Mouse (Mus musculus) adrenal gland, adult 18-20 months (tissue): ENCODE measurements at regions not wholly inside any gene's neighbourhood (a gene's known extent, or its start where the extent isn't known, plus 50 kb on each side); places are given as distances from the start of the nearest gene placed in this dataset.
A peak's percentile ranks its signal among the peaks of the same experiment; 100 is the strongest.

Experiments used
- DNase-seq, 2 experiments: peaks; one replicate each; pipeline ENCODE4 v3.0.0; 2021 to 2022; ENCODE audit warnings: low spot score in 2 of 2

DNA sequence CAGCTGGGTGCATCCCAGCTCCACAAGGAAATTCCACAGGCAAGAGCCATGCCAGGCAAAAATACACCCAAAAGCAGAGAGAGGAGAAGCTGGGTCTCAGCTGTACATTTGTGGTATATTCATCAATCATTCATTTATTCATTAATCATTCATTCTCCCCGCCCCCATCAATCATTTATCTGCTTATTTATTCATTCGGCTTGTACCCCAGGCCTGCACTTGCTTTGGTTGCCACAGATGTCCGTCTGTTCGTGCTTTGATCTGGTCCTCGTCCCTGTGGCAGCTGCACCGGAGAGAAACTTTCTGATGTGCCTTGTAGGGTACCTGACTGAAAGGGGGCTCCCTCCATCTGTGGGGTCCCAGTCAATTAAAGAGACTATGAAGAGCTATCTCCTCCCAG, 87.2 kb upstream of the Pkdcc start:
- DNase-seq: no peak

DNA sequence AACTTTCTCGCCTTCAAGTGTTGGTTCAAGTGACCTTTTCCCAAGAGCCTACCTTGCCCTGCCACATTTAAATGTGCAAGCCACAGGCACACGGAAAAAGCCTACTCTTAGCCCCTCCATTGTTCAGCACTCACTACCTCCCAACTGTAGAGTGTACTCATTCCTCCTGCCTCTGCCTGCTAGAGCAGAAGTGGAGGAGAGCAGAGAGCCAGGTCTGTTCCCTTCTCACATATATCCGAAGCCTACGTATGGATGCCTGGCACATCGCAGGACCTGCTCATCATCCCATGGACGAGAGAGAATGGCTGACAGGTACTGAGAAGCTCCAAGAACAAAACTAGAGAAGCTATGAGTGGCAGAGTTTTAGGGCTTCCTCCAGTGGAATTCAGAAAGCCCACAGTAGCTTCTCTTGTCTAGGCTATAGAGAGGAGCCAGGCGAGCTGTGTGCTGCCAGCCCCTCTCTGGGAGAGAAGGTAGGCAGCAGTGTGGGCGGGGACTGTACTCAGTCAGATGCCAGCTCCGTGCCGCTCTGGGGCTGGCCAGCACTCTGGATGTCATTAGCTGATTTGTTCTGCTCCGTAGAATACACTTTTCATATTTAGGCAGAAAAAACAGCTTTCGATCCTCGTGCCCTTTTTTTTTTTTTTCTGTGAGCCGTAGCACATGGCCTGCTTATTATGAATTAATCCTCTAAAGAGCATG, 86.1 kb upstream of the Pkdcc start:
- DNase-seq: no peak

DNA sequence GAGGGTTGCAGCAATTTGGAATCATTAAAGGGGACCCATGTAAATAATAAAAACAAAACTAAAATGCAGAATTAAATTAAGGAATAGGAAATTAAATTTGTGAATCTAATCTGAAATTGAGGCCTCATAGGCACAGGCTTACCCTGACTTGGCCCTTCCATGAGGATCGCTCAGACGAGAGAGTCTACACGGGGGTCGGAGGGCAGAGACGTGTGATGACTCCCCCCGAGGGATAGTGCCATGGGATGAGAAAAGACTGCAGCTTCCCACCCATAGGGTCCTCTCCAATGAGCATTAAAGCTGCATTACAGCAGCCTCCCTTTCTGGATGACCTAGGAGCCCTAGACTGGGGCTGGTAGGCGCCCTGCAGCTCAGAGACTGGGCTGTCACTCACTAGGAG, 85.4 kb upstream of the Pkdcc start:
- DNase-seq: no peak

DNA sequence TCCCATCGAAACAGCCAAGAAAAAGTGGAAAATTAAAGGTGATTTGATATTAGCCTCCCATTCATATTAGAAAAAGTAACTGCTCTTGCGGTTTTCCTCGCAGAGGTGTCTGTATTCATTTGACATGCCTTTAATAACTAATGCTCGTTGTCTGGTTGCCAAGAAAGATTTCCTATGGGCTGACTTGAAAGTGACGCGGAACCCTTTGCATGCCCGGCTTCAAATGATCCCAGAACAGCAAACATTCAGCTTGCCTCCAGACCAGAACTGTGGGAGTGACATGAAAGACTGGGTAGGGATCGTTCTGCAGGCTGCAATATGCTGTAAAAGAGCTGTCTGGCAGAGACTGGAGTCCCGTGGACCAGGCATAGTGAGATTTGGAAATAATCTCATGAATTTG, 81.9 kb upstream of the Pkdcc start:
- DNase-seq: no peak

DNA sequence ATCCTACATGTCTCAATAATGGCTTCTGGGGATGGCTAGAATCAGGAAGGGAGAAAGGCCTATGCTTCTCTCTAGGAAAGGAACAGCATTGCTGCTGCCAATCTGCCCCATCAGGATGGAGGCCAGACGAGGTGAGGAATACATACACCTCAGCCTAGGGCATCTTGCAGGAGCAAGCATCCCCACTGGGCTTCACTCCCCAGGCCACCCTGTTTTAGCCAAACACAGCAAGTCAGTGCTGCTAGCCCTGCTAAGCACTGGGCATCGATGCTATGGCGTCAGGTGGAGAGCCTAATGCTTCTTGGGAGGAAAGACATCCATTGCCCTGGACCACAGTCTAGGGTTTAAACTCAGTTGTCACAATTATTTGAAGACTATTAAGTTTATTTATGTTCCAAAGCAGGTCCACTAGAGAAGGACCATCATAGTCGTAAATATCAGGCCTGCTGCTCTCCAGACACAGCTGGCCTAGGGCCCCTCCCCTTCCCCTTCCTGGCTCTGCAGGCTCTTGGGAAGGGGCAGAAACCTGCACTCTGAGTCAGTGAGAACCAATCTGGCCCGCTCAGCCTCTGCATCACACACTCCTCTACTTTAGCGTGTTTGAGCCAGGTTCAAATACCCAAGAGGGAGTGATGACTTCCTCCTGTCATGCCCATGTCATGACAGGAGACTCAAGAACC, 79.5 kb upstream of the Pkdcc start:
- no peak for DNase-seq

DNA sequence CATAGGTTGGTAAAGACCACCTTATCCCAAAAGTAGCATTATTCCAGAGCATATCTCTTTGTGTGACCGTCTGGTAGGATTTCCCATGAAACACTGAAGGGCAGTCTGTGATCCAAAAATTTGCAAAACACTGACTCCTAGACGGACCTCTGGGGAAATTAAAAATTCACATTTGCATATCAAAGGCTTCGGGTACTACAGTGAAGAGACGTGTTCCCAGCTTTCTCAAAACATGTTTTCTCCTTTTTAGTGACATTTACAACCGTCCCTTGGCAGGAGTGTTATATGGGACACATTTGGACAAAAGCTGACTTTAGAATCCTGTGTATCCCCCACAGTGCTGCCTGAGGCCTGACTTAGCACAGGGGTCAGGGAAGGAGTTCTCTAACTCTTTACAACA, 78.8 kb upstream of the Pkdcc start:
- no peak for DNase-seq

DNA sequence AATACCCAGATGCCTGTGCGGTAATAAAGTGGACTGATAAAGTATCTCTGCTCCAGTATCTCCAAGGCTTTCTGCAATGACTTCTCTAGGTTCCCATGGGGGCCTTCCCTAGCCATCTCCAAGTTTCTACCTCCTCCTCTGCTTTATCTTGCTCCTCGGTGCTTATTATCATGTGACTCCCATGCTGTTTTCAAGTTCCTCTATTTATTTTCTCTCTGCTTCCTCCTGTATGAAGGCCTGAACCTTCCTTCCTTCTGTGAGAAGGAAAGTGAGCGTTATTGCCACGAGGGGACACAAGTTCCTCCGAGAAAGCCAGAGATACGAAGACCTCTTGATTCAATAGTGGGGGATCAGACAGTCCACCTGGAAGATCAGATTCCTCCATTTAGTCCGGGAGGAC, 77.4 kb upstream of the Pkdcc start:
- DNase-seq: no peak

DNA sequence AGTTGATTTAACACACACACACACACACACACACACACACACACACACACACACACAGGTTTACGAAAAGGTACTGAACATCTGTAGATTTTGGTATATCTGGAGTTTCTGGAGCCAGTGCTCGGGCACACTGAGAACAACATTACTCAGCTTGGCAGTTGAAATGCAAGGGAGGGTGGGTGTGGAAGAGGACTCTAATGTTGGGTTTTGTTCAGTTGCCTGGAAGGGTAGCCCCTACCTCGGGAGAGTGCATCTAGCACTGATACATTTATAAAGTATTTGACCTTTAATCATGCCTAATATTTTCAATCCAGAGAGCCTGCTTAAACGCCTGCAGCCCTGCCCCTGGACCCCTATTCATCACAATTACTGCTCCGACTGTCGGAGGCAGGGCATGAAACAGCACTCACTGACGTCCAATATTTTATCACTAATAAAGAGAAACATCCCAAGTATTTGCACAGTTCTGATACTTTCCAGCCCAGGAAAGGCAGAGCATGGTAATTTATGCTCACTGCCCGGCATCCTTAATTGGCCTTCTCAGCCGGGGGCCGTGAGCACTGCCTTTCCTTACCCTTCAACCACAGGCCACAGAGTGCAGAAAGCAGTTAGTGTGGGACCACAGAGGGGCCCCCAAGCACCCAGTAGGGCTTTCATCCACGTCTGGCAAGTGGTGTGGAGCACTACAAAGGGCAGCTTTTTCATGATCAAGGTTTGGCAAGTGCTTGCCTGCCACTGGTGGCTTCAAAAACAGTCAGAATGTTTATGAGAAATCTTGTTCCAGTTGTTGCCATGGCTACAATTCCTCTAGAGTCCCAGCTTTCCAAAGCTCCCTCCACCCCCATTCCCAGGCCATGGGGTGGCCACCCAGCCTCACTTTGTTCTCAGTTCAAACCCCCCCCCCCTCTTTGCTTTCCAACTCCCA, 76.3 kb upstream of the Pkdcc start:
- no peak for DNase-seq

DNA sequence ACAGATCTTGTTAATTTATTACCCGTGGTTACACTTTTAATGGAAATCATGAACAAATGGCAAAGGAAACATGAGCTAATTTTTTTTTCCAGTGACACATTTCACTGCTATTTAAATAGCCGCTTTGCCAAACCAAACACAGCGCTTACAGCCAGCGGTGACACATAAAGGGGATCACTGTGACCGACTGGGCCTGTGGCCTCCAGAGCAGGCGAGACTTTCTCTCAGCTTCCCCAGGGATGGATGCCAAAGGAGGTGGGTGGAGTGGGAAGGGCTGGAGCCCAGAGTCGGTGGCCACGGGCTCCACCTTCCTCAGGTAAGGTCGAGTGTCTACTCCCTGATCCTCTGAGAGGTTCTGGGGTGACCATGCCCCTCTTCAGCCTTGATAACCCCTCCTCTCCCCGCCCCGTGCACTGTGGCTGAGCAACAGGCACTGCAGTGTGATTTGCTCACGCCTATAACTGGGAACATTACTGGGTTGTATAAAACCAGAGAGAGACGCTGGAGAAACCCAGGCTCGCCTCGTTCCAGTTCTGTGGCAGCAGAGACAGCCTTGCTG, 66.6 kb upstream of the Pkdcc start:
- peak in 1 of 2 experiments; percentile 30 for DNase-seq

DNA sequence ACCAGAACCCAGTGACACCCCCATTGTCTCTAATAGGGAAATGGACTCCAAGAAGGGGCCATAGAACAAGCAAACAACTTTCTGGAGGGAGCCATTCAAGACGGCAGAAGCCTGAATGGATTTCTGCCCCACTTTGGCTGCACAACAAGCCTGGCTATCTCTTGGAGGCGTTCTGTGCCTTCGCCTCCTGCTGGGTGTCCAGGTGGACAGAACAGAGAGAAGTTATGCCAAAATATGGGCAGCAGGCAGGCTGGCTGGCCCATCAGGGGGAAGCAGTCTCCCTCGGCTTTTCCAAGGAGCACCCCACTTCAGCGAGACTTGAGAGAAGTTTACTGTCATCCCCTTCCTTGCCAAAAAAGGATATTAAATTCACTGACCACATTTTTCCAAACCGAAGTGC, 65.8 kb upstream of the Pkdcc start:
- DNase-seq: no peak

DNA sequence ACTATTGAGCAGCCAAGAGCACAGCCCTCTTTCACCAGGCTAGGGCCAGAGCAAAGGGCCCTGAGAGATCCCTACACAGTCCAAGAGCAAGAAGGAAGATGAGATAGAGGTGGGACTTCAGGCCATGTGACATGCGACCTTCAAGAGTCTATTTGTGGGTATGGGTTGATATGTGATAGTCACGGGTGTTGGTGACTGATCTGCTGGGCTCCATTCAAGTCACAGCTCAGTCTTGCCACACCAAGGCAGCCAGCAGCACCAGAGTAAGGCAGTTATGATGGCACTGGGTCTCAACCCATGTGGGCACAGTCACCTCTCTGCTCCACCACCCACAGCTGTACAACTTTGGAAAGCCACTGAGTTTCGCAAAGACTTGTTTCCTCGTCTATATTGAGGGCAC, 60.0 kb upstream of the Pkdcc start:
- no peak for DNase-seq

DNA sequence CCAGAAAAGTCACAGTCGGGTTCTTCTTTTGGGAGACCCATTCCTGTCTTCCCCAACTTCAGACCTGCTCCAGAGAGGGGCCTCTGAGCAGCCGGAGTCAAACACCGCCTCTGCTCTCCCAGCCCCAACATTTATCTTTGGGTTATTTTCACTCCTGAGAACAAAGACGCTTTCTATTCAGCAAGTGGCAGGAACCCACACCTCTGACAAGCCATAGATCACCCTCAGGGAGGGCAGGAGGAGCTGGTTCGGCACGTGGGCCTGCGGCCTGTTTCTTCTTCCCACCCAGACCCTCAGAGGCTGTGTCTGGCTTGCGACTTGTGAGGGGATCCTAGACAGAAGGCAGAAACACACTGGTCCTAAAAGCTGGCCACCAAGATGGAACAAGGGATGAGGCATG, 58.4 kb upstream of the Pkdcc start:
- DNase-seq: no peak

DNA sequence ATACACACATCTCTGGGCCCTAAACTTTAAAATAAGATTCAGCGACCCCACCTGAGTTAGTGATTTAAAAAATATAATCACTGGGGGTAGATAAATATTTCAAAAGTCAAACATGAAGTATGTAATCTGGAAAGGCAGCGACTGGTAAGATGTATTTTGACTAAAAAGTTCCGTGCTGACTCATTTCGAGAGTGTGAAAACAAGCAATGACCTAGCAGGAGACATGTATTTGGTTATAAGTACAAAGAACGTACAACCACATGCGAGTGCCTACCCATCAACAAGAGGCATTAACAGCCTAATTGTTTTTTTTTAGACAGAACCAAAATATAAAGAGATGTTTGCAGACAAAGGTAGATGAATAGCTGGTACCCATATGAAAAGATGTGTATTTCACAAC, 57.0 kb upstream of the Pkdcc start:
- no peak for DNase-seq

DNA sequence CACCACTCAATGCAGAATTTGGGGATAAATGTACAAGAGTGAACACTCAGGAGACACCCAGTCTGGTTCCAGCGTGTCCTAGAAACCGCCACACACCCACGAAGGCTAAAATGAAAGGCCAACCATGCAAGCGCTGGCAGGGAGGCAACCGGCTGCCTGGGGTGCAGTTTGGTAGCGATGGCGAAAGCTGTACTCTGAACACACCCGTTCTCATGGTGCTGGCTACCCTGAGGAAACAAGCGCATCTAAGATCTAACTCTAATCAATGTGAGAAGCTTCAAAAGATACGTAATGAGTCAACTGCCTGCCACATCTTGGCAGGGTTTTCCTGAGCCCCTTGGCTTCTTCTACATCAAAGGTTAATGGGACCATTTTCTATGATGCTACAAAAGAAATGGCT, 56.4 kb upstream of the Pkdcc start:
- no peak for DNase-seq

DNA sequence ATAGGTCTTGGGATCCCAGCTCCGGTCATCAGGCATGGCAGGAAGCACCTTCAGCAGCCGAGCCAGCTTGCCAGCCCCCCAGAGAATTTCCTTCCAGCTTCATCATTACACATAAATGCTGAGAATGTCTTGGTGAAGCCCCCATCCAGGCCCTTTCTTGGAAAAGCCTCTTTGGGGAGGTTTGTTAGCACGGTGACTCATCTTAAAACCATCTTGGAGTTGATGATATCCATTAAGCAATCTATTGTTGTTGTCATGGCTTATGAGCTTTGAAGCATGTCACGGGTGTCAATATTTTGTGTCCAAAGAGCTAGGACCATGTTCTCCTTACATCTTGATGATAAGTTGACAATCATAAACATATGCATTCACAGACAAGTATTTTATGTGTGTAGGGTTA, 55.5 kb upstream of the Pkdcc start:
- DNase-seq: no peak

DNA sequence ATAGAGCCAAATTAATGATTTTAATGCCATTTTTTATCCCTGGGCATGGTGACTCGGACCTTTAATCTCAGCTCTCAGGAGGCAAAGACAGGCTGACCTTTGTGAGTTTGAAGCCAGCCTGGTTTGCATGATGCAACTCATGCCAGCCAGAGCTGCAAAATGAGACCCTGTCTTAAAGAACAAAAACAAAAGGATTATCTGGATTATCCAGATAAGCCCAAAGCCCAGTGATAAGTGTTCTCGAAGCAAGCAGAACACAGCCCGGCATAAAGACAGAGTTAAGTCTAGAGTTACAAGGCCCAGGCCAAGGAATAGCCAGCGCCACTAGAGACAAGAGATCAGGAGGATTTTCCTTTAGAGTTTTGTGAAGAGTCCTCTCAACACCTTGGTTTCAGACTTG, 54.8 kb upstream of the Pkdcc start:
- DNase-seq: no peak

DNA sequence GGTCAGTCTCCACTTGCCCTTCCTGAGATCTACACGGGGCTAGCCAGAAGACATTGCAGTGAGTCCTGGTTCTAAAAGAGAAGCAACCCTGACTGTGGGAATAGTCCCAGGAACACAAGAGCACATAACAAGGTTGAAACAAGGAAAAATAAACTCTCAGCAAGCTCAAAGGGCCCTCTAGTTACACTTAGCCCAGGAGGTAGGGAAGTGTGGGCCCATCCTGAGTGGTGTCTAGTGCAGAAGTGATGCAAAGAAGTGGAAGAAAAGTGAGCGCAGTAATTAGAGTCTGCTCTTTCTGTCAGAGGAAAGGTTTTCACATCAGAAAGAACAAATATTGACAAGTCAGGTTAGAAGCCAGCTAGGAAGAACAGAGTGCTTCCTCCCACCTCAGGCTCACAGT, 53.4 kb upstream of the Pkdcc start:
- no peak for DNase-seq

DNA sequence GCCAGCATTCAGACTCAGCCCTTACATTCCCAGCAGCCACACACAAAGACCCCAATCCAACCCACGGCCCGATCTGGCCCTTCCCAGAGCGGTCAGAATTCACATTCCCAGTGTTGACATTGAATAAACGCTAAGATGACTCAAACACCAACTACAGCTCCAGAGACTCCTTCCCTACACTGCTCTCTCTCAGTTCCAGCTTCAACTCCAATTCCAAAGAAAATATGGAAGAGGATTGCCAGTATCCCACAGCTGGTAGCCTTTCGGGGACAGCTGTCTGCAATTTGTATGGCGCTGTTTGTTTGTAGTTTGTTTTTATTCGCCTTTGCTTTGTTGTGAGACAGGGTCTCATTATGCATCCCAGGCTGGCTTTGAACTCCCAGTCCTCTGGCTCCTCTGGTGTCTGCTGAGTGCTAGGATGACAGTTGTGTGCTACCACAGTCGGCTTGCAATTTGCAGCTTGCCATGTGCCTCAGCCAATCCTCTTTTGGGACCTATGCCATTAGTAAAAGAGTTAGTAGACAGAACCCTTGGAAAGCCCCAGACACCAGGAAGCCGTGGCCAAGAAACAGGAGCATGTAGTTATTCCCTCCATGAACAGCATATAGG, 51.0 kb upstream of the Pkdcc start:
- no peak for DNase-seq

DNA sequence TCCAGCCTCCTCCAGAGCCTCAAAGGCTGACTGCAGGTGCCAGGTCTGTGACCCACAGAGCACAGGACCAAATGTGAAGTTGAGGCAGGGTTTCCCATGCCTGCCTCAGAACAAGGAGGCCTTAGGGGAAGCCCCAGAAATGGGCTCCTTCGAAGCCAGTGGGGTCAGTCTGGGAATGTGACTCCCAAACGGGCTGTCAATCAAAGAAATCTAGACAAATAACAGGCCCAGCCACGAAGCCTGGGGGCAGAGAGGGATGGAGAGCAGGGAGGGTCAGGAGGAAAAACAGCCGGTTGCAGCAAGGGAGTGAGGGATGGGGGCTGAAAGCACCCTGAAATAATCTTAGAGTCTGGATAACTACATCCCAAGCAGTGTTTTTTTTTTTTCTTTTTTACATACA, 50.4 kb upstream of the Pkdcc start:
- DNase-seq: no peak

DNA sequence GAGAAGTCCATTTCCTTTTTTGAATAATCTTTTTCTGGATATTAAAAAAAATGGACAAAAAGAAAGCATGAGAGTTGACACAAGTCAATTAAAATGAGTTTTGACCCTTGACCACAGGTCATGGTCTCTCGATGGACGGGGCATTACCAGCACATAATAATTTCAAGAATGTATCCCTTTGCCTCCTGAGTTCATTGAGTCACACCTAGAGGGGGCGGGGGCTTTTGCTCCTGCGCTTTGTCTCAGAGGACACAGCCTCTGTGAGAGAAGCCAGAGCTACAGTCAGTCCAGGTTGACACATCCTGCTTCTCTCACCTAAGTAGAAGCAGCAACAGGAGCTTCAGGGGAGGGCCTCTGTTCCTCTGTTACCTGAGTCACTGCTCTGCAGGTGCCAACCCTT, 50.0 kb upstream of the Pkdcc start:
- no peak for DNase-seq
